Mouse (Mus musculus) embryonic facial prominence, embryonic 15.5 days (tissue): Measurements from ENCODE around the gene Sapcd2. TPM values are rescaled to one million over a fixed set of nuclear protein-coding genes. Genes with fewer than 3 reads are reported as not detected.

Experiments used
- ATAC-seq: fragments of 200-750 bp; cut with Nextera tagmentation; 2 replicates; pipeline ENCODE4 v1.8.0; 2017; ENCODE audit warnings: low read depth, moderate TSS enrichment; ENCODE audit not compliant: insufficient number of reproducible peaks, low FRiP score, low TSS enrichment
- H3K27ac ChIP-seq: fragments of 300-500 bp; sonication (generic); replicated peaks from 2 replicates; pipeline ENCODE4 v1.5.1; 2015; ENCODE audit warnings: mild to moderate bottlenecking, inconsistent platforms
- H3K27me3 ChIP-seq: fragments of 300-500 bp; sonication (generic); 2 replicates; pipeline ENCODE4 v1.6.1; 2015; ENCODE audit warnings: inconsistent platforms
- H3K36me3 ChIP-seq: fragments of 300-500 bp; sonication (generic); 2 replicates; pipeline ENCODE4 v1.6.1; 2015; ENCODE audit warnings: mild to moderate bottlenecking, inconsistent platforms
- H3K4me1 ChIP-seq: fragments of 300-500 bp; sonication (generic); 2 replicates; pipeline ENCODE4 v1.6.1; 2015; ENCODE audit warnings: inconsistent platforms
- H3K4me2 ChIP-seq: fragments of 300-500 bp; sonication (generic); replicated peaks from 2 replicates; pipeline ENCODE4 v1.6.1; 2015; ENCODE audit warnings: mild to moderate bottlenecking, inconsistent platforms
- H3K4me3 ChIP-seq: fragments of 300-500 bp; sonication (generic); replicated peaks from 2 replicates; pipeline ENCODE4 v1.5.1; 2015; ENCODE audit warnings: mild to moderate bottlenecking, inconsistent platforms
- H3K9ac ChIP-seq: fragments of 300-500 bp; sonication (generic); 2 replicates; pipeline ENCODE4 v1.6.1; 2015; ENCODE audit warnings: inconsistent platforms
- H3K9me3 ChIP-seq: fragments of 300-500 bp; sonication (generic); replicated peaks from 2 replicates; pipeline ENCODE4 v1.6.1; 2016; ENCODE audit warnings: inconsistent platforms
- WGBS: fragments of 180-500 bp; shearing (Covaris S2); methylation state at CpG from one replicate; pipeline ENCODE4 v1.1.7; 2015; 5-methylcytosine and 5-hydroxymethylcytosine counted together
- polyA plus RNA-seq: library from polyadenylated mRNA; unstranded; fragments of >200 nt; fragmentation: Nextera tagmentation; extraction: Ambion mirVana; gene quantifications from 2 replicates; pipeline ENCODE4 v1.2.1, GENCODE M21; 2015

Sapcd2 gene
- polyA plus RNA-seq, 1 experiment from 2014 or later = 32.8 TPM

GRCm38 (mm10) chr2:25427256-25427655 lies 55.1 kb downstream of the Sapcd2 start:
- Histone ChIP-seq H3K4me1 (peaks cover 14% of the 10 kb centered on the region), H3K27ac (no peak overlapping the region), H3K27me3 (peaks cover 36% of the 10 kb centered on the region), H3K4me2 (no peak overlapping the region), H3K36me3 (no peaks in the 10 kb centered on the region), H3K9me3 (no peaks in the 10 kb centered on the region), H3K4me3 (no peak overlapping the region), H3K9ac (no peak overlapping the region)
- 83% methylated on average over 5 of the region's 5 CpGs for WGBS
- ATAC-seq = no peak

Other genes starting within 250 kb of the Sapcd2 start
- gene Nrarp, start 191.6 kb upstream of the Sapcd2 start, polyA plus RNA-seq = 26.8 and 26.9 TPM in 2 replicates
- gene Tor4a, start 175.4 kb upstream of the Sapcd2 start, polyA plus RNA-seq = 9.3 and 10.5 TPM in 2 replicates
- gene Nelfb, start 160.8 kb upstream of the Sapcd2 start, polyA plus RNA-seq = 114 and 115 TPM in 2 replicates
- gene Stpg3, start 157.7 kb upstream of the Sapcd2 start, polyA plus RNA-seq = not detected in 2 replicates
- 0.77 TPM in 1 of 2 replicates, not detected in the other for gene Fam166a, start 153.6 kb upstream of the Sapcd2 start, polyA plus RNA-seq
- 590 and 660 TPM in 2 replicates for gene Tubb4b, start 147.6 kb upstream of the Sapcd2 start, polyA plus RNA-seq
- gene Slc34a3, start 138.0 kb upstream of the Sapcd2 start, polyA plus RNA-seq = not detected in 2 replicates
- 0.20 and 0.24 TPM in 2 replicates for gene Rnf224, start 135.5 kb upstream of the Sapcd2 start, polyA plus RNA-seq
- gene Rnf208, start 130.1 kb upstream of the Sapcd2 start, polyA plus RNA-seq = 18.4 and 22.9 TPM in 2 replicates
- gene Cysrt1, start 129.9 kb upstream of the Sapcd2 start, polyA plus RNA-seq = 53.3 and 54.0 TPM in 2 replicates
- 8.2 and 9.4 TPM in 2 replicates for gene AL732309.1, start 125.5 kb upstream of the Sapcd2 start, polyA plus RNA-seq
- gene Tmem203, start 116.9 kb upstream of the Sapcd2 start, polyA plus RNA-seq = 23.8 and 25.6 TPM in 2 replicates
- gene Tprn, start 109.7 kb upstream of the Sapcd2 start, polyA plus RNA-seq = 10.2 TPM in 2 replicates
- 258 and 263 TPM in 2 replicates for gene Ssna1, start 99.9 kb upstream of the Sapcd2 start, polyA plus RNA-seq
- 134 and 136 TPM in 2 replicates for gene Anapc2, start 99.8 kb upstream of the Sapcd2 start, polyA plus RNA-seq
- not detected in 2 replicates for gene Tmem210, start 84.2 kb upstream of the Sapcd2 start, polyA plus RNA-seq
- gene Lrrc26, start 82.4 kb upstream of the Sapcd2 start, polyA plus RNA-seq = 4.9 and 5.2 TPM in 2 replicates
- gene Grin1, start 53.1 kb upstream of the Sapcd2 start, polyA plus RNA-seq = 0.33 and 0.71 TPM in 2 replicates
- 54.4 and 55.5 TPM in 2 replicates for gene Man1b1, start 40.0 kb upstream of the Sapcd2 start, polyA plus RNA-seq
- 24.6 and 25.5 TPM in 2 replicates for gene Dpp7, start 16.0 kb upstream of the Sapcd2 start, polyA plus RNA-seq
- 18.4 and 21.7 TPM in 2 replicates for gene Uap1l1, start 6.6 kb upstream of the Sapcd2 start, polyA plus RNA-seq
- 7.4 and 9.0 TPM in 2 replicates for gene Entpd2, start 23.6 kb downstream of the Sapcd2 start, polyA plus RNA-seq
- gene Npdc1, start 27.0 kb downstream of the Sapcd2 start, polyA plus RNA-seq = 64.9 and 67.8 TPM in 2 replicates
- gene Fut7, start 50.9 kb downstream of the Sapcd2 start, polyA plus RNA-seq = 0.08 and 0.20 TPM in 2 replicates
- 4.0 and 4.1 TPM in 2 replicates for gene Abca2, start 56.4 kb downstream of the Sapcd2 start, polyA plus RNA-seq
- gene Clic3, start 84.5 kb downstream of the Sapcd2 start, polyA plus RNA-seq = 72.8 and 75.5 TPM in 2 replicates
- 48.7 and 49.1 TPM in 2 replicates for gene Paxx, start 88.8 kb downstream of the Sapcd2 start, polyA plus RNA-seq
- 18.7 and 20.8 TPM in 2 replicates for gene Ptgds, start 97.7 kb downstream of the Sapcd2 start, polyA plus RNA-seq
- gene Lcn12, start 121.6 kb downstream of the Sapcd2 start, polyA plus RNA-seq = not detected in 2 replicates
- gene Fbxw5, start 128.4 kb downstream of the Sapcd2 start, polyA plus RNA-seq = 81.2 and 96.3 TPM in 2 replicates
- 5.6 and 7.2 TPM in 2 replicates for gene C8g, start 129.4 kb downstream of the Sapcd2 start, polyA plus RNA-seq
- gene Traf2, start 174.6 kb downstream of the Sapcd2 start, polyA plus RNA-seq = 34.8 and 36.2 TPM in 2 replicates
- gene Edf1, start 185.5 kb downstream of the Sapcd2 start, polyA plus RNA-seq = 355 and 373 TPM in 2 replicates
- 3.3 and 4.9 TPM in 2 replicates for gene Mamdc4, start 202.5 kb downstream of the Sapcd2 start, polyA plus RNA-seq
- gene Phpt1, start 202.9 kb downstream of the Sapcd2 start, polyA plus RNA-seq = 147 and 157 TPM in 2 replicates
- gene Ajm1, start 209.4 kb downstream of the Sapcd2 start, polyA plus RNA-seq = 0.60 and 0.63 TPM in 2 replicates
- 82.1 and 83.3 TPM in 2 replicates for gene Rabl6, start 236.2 kb downstream of the Sapcd2 start, polyA plus RNA-seq
- gene Ccdc183, start 245.4 kb downstream of the Sapcd2 start, polyA plus RNA-seq = 0.29 and 0.42 TPM in 2 replicates
- 28.6 and 30.5 TPM in 2 replicates for gene Tmem141, start 249.7 kb downstream of the Sapcd2 start, polyA plus RNA-seq